Mouse (Mus musculus): ENCODE data around the gene Rtl10. TPM values are rescaled to one million over a fixed set of nuclear protein-coding genes. Genes with fewer than 3 reads are reported as not detected.

Rtl10 gene
- total RNA-seq, 2 experiments from 2014 or later: 5.1 to 6.7 TPM

DNA sequence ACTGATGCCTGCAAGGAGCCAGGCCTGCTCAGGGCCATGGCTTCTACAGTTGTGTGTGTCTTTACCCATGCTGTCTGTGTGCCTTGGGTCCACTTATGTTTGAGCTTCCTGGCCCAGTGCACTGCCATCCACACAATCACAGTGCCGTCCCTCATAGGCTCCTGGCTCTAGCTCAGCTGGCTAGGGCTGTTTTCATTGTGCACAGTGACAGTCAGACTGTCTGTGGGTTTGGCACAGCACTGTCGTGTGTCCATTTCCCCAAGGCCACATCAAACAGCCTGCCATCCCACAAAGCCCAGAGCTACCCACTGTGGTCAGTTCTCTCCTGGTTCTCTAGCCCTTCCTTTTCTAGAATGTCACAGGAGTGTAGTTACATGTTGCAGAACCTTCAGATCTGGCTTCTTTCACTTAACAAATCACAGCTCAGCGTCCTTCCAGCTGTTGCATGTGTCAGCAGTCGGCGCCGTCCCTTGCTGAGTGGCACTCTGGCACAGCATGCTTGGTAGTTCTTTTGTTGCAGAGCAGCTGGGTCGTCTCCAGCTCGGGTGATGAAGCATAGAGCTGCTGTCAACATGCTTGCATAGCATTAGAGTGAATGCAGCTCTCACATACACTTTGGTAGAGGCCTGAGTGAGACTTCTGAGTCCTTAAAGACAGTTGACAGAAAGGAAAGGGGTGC lies 44.6 kb downstream of the Rtl10 start:
- DNase-seq (ENCODE audit: low spot score in 2 of 2): no peak

GRCm38 (mm10) chr16:18547891-18548290 lies 49.2 kb downstream of the Rtl10 start:
- no peak for DNase-seq (ENCODE audit: low spot score in 2 of 2)

Other genes with a start within 250 kb of the Rtl10 start
- not detected for gene Gm49776, start 240.6 kb upstream of the Rtl10 start, total RNA-seq (2021)
- 10 to 100 TPM; 19.4 to 27.3 TPM for gene Dgcr8, start 209.7 kb upstream of the Rtl10 start, total RNA-seq (2021)
- gene Tango2, start 150.8 kb upstream of the Rtl10 start, total RNA-seq (2021): 10 to 100 TPM; 24.2 to 31.3 TPM
- 10 to 100 TPM; 26.6 to 27.5 TPM for gene Arvcf, start 150.7 kb upstream of the Rtl10 start, total RNA-seq (2021)
- gene Txnrd2, start 72.5 kb upstream of the Rtl10 start, total RNA-seq (2021): 10 to 100 TPM; 75.6 to 98.9 TPM
- gene Comt, start 72.0 kb upstream of the Rtl10 start, total RNA-seq (2021): 100 to 1,000 TPM; 191 to 384 TPM
- 1 to 10 TPM; 4.0 to 5.4 TPM for gene Gnb1l, start 188 bp upstream of the Rtl10 start, total RNA-seq (2021)
- under 1 TPM in 1 of 2 experiments, not detected in 1; 0.22 TPM for gene Tbx1, start 91.8 kb downstream of the Rtl10 start, total RNA-seq (2021)
- not detected for gene Gp1bb, start 123.5 kb downstream of the Rtl10 start, total RNA-seq (2021)
- gene Gm49601, start 127.5 kb downstream of the Rtl10 start, total RNA-seq (2021): 1 to 10 TPM; 1.4 to 5.1 TPM
- 10 to 100 TPM in 1 of 2 experiments, 1 to 10 TPM in 1; 7.9 to 10.7 TPM for gene Sept5, start 131.1 kb downstream of the Rtl10 start, total RNA-seq (2021)